Mouse (Mus musculus): ENCODE data around the gene Pla2g4c.

DNA sequence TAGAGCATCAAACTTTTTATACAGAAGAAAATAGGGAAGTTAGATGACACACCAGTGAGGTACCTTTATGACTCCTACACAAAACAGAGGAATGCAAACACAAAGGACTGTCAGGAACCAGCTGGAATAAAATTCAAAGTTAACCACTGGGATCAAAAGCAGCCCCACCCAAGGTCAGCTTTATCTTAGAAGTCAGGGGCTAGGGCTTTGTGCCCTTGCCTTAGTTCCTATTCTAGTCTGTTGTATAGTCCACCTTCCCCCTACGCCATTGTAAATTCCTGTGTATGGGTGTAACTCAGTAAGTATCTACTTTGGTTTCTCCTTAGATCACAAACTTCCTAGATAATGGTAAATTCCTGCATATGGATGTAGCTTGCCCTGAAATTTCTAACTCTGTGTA lies 26.8 kb upstream of the Pla2g4c start:
- no peak for TF ChIP-seq CTCF (IDR thresholded peaks at IDR 0.05; ENCODE audit: low read depth, low read length)
- no peak for TF ChIP-seq POLR2A (IDR thresholded peaks at IDR 0.05; ENCODE audit: extremely low read depth, insufficient read depth, low read length)

Measured in liver, adult 2 months (tissue).